In the genomic region with DNA sequence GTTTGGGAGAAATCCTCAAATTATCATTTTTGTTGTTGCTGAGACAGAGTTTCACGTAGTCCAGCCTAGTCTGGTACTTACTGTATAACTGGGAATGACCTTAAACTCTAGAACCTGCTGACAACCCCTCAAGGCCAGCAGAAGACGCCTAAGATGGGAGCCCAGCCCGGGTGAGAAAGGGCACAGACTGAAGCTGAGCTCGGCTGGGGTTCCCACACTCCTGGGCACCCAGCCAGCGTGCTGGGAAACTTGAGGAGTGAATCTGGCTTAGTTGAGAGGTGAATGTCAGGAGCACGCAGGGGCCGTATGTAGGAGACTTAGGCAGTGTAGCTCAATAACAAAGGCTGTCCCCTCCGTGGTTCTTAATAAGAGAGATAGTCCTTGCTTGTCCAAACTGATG, we compare ENCODE assay signal across 26 mouse cellular contexts. TPM values are rescaled to one million over a fixed set of nuclear protein-coding genes. Genes with fewer than 3 reads are reported as not detected.
DNase-seq lines count a peak whose midpoint lies in the region; ATAC-seq and TF ChIP-seq lines count a peak whose summit lies in the region.
"Had no signal": no experiment of that assay in that cellular context is flagged by ENCODE, and none has a peak within 500 bp of the region (broad histone marks: within the 10 kb centered on the region; RNA-seq: fewer than 3 reads in every experiment).

No protein-coding gene starts in this region.

- WGBS in heart, embryonic 11.5 days (ENCODE audit: insufficient replicate concordance): 58% methylated on average over 8 of the region's 8 CpGs

- no peak overlapping the region for H3K9ac ChIP-seq in heart, embryonic 11.5 days (ENCODE audit: low read depth, low read length)
- no peak overlapping the region for H3K9ac ChIP-seq in CH12.LX (ENCODE audit: insufficient read depth, low read depth)
- H3K9ac ChIP-seq: embryonic facial prominence, embryonic 13.5 days; liver, embryonic 12.5 days; lung, embryonic 15.5 days; midbrain, embryonic 12.5 days had no signal

- H3K4me3 ChIP-seq in heart, embryonic 11.5 days (ENCODE audit: low read depth, low read length): no peak overlapping the region
- H3K4me3 ChIP-seq in CH12.LX (replicated peaks in 1 of 3; ENCODE audit: low read depth in 2 of 3, low read length in 2 of 3, poor library complexity in 1 of 3): no peak overlapping the region
- H3K4me3 ChIP-seq: embryonic facial prominence, embryonic 13.5 days; liver, embryonic 12.5 days; lung, embryonic 15.5 days; midbrain, embryonic 12.5 days had no signal

- no peaks in the 10 kb centered on the region for H3K79me2 ChIP-seq in CH12.LX (replicated peaks; ENCODE audit: control insufficient read depth, extremely low read depth, insufficient read depth, poor library complexity, severe bottlenecking)

- peak; percentile 31 for DNase-seq in adrenal gland, postnatal 10 days
- DNase-seq in adrenal gland, adult 8-10 months: no peak
- DNase-seq in heart, adult 11 months: peak; percentile 55
- peak; percentile 8 for DNase-seq in left cerebral cortex, postnatal 4 days
- DNase-seq in left cerebral cortex, adult 8-10 months (ENCODE audit: low spot score in 2 of 2): no peak
- no peak for DNase-seq in CH12.LX (ENCODE audit: extremely low read depth)
- DNase-seq: adrenal gland, adult 2 months; cerebellum, adult 2 months; right cerebral cortex, postnatal 14 days; thymus, postnatal 36 days had no signal

- no peak for TF ChIP-seq POLR2A in CH12.LX (IDR thresholded peaks at IDR 0.05; ENCODE audit: low read depth, low read length)

- TF ChIP-seq RAD21 in CH12.LX (IDR thresholded peaks at IDR 0.05; ENCODE audit: low read depth, low read length): no peak

- H3K27ac ChIP-seq in heart, embryonic 11.5 days (ENCODE audit: low read depth, low read length): no peak overlapping the region
- no peak overlapping the region for H3K27ac ChIP-seq in CH12.LX (ENCODE audit: insufficient read depth, low read depth)
- H3K27ac ChIP-seq: embryonic facial prominence, embryonic 13.5 days; liver, embryonic 12.5 days; lung, embryonic 15.5 days; midbrain, embryonic 12.5 days; stomach, postnatal 0 days had no signal

- TF ChIP-seq EP300 in CH12.LX (IDR thresholded peaks at IDR 0.05; ENCODE audit: low read length): no peak

- H3K9me3 ChIP-seq in heart, embryonic 11.5 days (replicated peaks; ENCODE audit: control insufficient read depth, low read length): no peaks in the 10 kb centered on the region
- no peaks in the 10 kb centered on the region for H3K9me3 ChIP-seq in CH12.LX (replicated peaks; ENCODE audit: low read length)
- H3K9me3 ChIP-seq: embryonic facial prominence, embryonic 13.5 days; liver, embryonic 12.5 days; lung, embryonic 15.5 days; midbrain, embryonic 12.5 days had no signal

- TF ChIP-seq CTCF in CH12.LX (conservative IDR thresholded peaks at IDR 0.05 in 1 of 2, IDR thresholded peaks at IDR 0.05 in 1 of 2; ENCODE audit: low read depth in 2 of 2, low read length in 2 of 2): no peak

- no peak for ATAC-seq in heart, embryonic 11.5 days (replicated peaks; ENCODE audit: insufficient number of reproducible peaks, low FRiP score, low TSS enrichment)
- ATAC-seq in monocyte, adult 5-6 weeks (replicated peaks; ENCODE audit: insufficient number of reproducible peaks, low FRiP score, low TSS enrichment, poor library complexity, severe bottlenecking): no peak
- ATAC-seq: CD4-positive, CD25-positive, alpha-beta regulatory T cell, adult 4 months; liver, embryonic 12.5 days had no signal

- no peaks in the 10 kb centered on the region for H3K27me3 ChIP-seq in heart, embryonic 11.5 days (ENCODE audit: control insufficient read depth, insufficient read depth, low read length)
- H3K27me3 ChIP-seq in CH12.LX (replicated peaks): no peaks in the 10 kb centered on the region
- H3K27me3 ChIP-seq: embryonic facial prominence, embryonic 13.5 days; liver, embryonic 12.5 days; lung, embryonic 15.5 days; midbrain, embryonic 12.5 days had no signal

- no peaks in the 10 kb centered on the region for H3K36me3 ChIP-seq in heart, embryonic 11.5 days (ENCODE audit: control insufficient read depth, insufficient read depth, low read length)
- no peaks in the 10 kb centered on the region for H3K36me3 ChIP-seq in CH12.LX (replicated peaks in 1 of 2; ENCODE audit: control insufficient read depth in 1 of 2, insufficient read depth in 1 of 2, low read length in 1 of 2)
- H3K36me3 ChIP-seq: embryonic facial prominence, embryonic 13.5 days; liver, embryonic 12.5 days; lung, embryonic 15.5 days; midbrain, embryonic 12.5 days had no signal

- no peaks in the 10 kb centered on the region for H3K4me1 ChIP-seq in heart, embryonic 11.5 days (ENCODE audit: control insufficient read depth, insufficient read depth, low read length)
- peaks cover 0 to 10% of the 10 kb centered on the region in 2 experiments; a peak in 2 of 4 replicates for H3K4me1 ChIP-seq in CH12.LX (ENCODE audit: control insufficient read depth in 1 of 2, insufficient read depth in 2 of 2)
- H3K4me1 ChIP-seq: liver, embryonic 12.5 days; lung, embryonic 15.5 days had no signal

- in situ Hi-C loops in CH12.LX (cut with MboI; ENCODE audit: low pct_ligation_motif_present, low pct_unique_long_range_greater_than_20kb, low sequenced_read_pairs): no loop called here

- dilution Hi-C loops in CH12.LX (cut with MboI; ENCODE audit: extremely low pct_ligation_motif_present, extremely low pct_unique_long_range_greater_than_20kb, low sequenced_read_pairs): no loop called here

- no peak overlapping the region for H3K4me2 ChIP-seq in heart, embryonic 11.5 days
- H3K4me2 ChIP-seq in CH12.LX (ENCODE audit: insufficient read depth, low read depth, poor library complexity, severe bottlenecking): peak overlapping the region; percentile 77; the same call in 1 of the 2 replicates
- H3K4me2 ChIP-seq: embryonic facial prominence, embryonic 13.5 days; liver, embryonic 12.5 days; lung, embryonic 15.5 days; midbrain, embryonic 12.5 days had no signal

- intact Hi-C loops in left cerebral cortex, postnatal 4 days (cut with DNase I): no loop called here

TF ChIP-seq in CH12.LX, 34 proteins besides CTCF, POLR2A, EP300 and RAD21:
- no peak for TF ChIP-seq CHD1 (IDR thresholded peaks at IDR 0.05; ENCODE audit: low read depth, low read length)
- no peak for TF ChIP-seq UBTF (IDR thresholded peaks at IDR 0.05; ENCODE audit: low read depth, low read length)
- TF ChIP-seq ZC3H11A (IDR thresholded peaks at IDR 0.05; ENCODE audit: low read depth, low read length): no peak
- no peak for TF ChIP-seq ETS1 (conservative IDR thresholded peaks at IDR 0.05; ENCODE audit: low read depth, low read length)
- TF ChIP-seq MAX (IDR thresholded peaks at IDR 0.05; ENCODE audit: low read length): no peak
- TF ChIP-seq SMC3 (IDR thresholded peaks at IDR 0.05; ENCODE audit: low read depth, low read length): no peak
- TF ChIP-seq JUND (conservative IDR thresholded peaks at IDR 0.05; ENCODE audit: low read depth, low read length): no peak
- no peak for TF ChIP-seq BHLHE40 (IDR thresholded peaks at IDR 0.05; ENCODE audit: low read depth, low read length)
- no peak for TF ChIP-seq ZNF384 (IDR thresholded peaks at IDR 0.05; ENCODE audit: low read depth, low read length)
- TF ChIP-seq ZKSCAN1 (IDR thresholded peaks at IDR 0.05; ENCODE audit: borderline replicate concordance, low read depth, low read length): no peak
- TF ChIP-seq TCF12 (IDR thresholded peaks at IDR 0.05; ENCODE audit: low read depth, low read length): no peak
- TF ChIP-seq HCFC1 (IDR thresholded peaks at IDR 0.05; ENCODE audit: low read depth, low read length): no peak
- no peak for TF ChIP-seq RCOR1 (conservative IDR thresholded peaks at IDR 0.05; ENCODE audit: low read depth, low read length)
- TF ChIP-seq ELF1 (IDR thresholded peaks at IDR 0.05; ENCODE audit: low read depth, low read length): no peak
- no peak for TF ChIP-seq MXI1 (IDR thresholded peaks at IDR 0.05; ENCODE audit: low read depth, low read length)
- no peak for TF ChIP-seq USF1 (IDR thresholded peaks at IDR 0.05; ENCODE audit: low read depth, low read length)
- TF ChIP-seq TBP (conservative IDR thresholded peaks at IDR 0.05; ENCODE audit: low read depth, low read length): no peak
- no peak for TF ChIP-seq USF2 (conservative IDR thresholded peaks at IDR 0.05; ENCODE audit: low read depth, low read length)

RNA-seq across cellular contexts. Expression of gene Gm10663, which starts 12.9 kb away (rescaled TPM):
- not detected for total RNA-seq in adrenal gland, postnatal 10 days (2021)
- total RNA-seq in adrenal gland, adult 8-10 months (2022): not detected
- not detected in 2 replicates for polyA plus RNA-seq in heart, embryonic 11.5 days (2014; fragmentation: Nextera tagmentation; extraction: Ambion mirVana)
- total RNA-seq in left cerebral cortex, postnatal 4 days (2021): not detected
- total RNA-seq in left cerebral cortex, adult 8-10 months (2022): not detected
- total RNA-seq in CH12.LX (2012; rRNA removed) (not detected in 2 replicates), CH12.LX (2014; rRNA removed) (not detected in 2 replicates)
- polyA plus RNA-seq in CH12.LX (2012; ENCODE audit: insufficient read length, low read depth): not detected in 2 replicates
- not detected in 3 replicates for total RNA-seq in monocyte, adult 5-6 weeks (2017)
- total RNA-seq: adrenal gland, adult 2 months; hematopoietic stem cell, adult 5-6 weeks; layer of hippocampus, postnatal 14 days; left cerebral cortex, postnatal 14 days; MEL had no signal
- polyA plus RNA-seq: adrenal gland, adult 2 months; CD4-positive, CD25-positive, alpha-beta regulatory T cell, adult 4 months; cerebellum, adult 2 months; cortical plate, adult 2 months; embryonic facial prominence, embryonic 13.5 days; gonadal fat pad, adult 2 months; heart, embryonic 14.5 days; large intestine, adult 2 months; liver, embryonic 12.5 days; lung, embryonic 15.5 days; midbrain, embryonic 12.5 days; stomach, postnatal 0 days had no signal

RNA-seq across cellular contexts. Expression of gene BC030870, which starts 41.7 kb away (rescaled TPM):
- not detected for total RNA-seq in adrenal gland, postnatal 10 days (2021)
- total RNA-seq in adrenal gland, adult 8-10 months (2022): not detected
- polyA plus RNA-seq in heart, embryonic 11.5 days (2014; fragmentation: Nextera tagmentation; extraction: Ambion mirVana): not detected in 2 replicates
- not detected for total RNA-seq in left cerebral cortex, postnatal 4 days (2021)
- not detected for total RNA-seq in left cerebral cortex, adult 8-10 months (2022)
- total RNA-seq in CH12.LX (2012; rRNA removed) (not detected in 2 replicates), CH12.LX (2014; rRNA removed) (not detected in 2 replicates)
- polyA plus RNA-seq in CH12.LX (2012; ENCODE audit: insufficient read length, low read depth): not detected in 2 replicates
- total RNA-seq in monocyte, adult 5-6 weeks (2017): not detected in 3 replicates
- total RNA-seq: adrenal gland, adult 2 months; hematopoietic stem cell, adult 5-6 weeks; layer of hippocampus, postnatal 14 days; left cerebral cortex, postnatal 14 days; MEL had no signal
- polyA plus RNA-seq: adrenal gland, adult 2 months; CD4-positive, CD25-positive, alpha-beta regulatory T cell, adult 4 months; cerebellum, adult 2 months; cortical plate, adult 2 months; embryonic facial prominence, embryonic 13.5 days; gonadal fat pad, adult 2 months; heart, embryonic 14.5 days; liver, embryonic 12.5 days; midbrain, embryonic 12.5 days had no signal

RNA-seq across cellular contexts. Expression of gene Apela, which starts 50.6 kb away (rescaled TPM):
- not detected for total RNA-seq in adrenal gland, postnatal 10 days (2021)
- not detected for total RNA-seq in adrenal gland, adult 8-10 months (2022)
- 22.2 and 26.3 TPM in 2 replicates for polyA plus RNA-seq in heart, embryonic 11.5 days (2014; fragmentation: Nextera tagmentation; extraction: Ambion mirVana)
- total RNA-seq in left cerebral cortex, postnatal 4 days (2021): under 1 TPM in 1 of 2 experiments, not detected in 1; 0.56 TPM
- total RNA-seq in left cerebral cortex, adult 8-10 months (2022): not detected
- total RNA-seq in CH12.LX (2012; rRNA removed): not detected in 2 replicates
- not detected in 2 replicates for total RNA-seq in CH12.LX (2014; rRNA removed)
- not detected in 2 replicates for polyA plus RNA-seq in CH12.LX (2012; ENCODE audit: insufficient read length, low read depth)
- total RNA-seq in monocyte, adult 5-6 weeks (2017): not detected in 3 replicates
- total RNA-seq: adrenal gland, adult 2 months; hematopoietic stem cell, adult 5-6 weeks; left cerebral cortex, postnatal 14 days; MEL had no signal
- polyA plus RNA-seq: adrenal gland, adult 2 months; CD4-positive, CD25-positive, alpha-beta regulatory T cell, adult 4 months; cerebellum, adult 2 months; cortical plate, adult 2 months; gonadal fat pad, adult 2 months; large intestine, adult 2 months had no signal

Comparison
In these comparisons a context has a peak if more than half of its experiments do, and no peak if none do; other contexts are left out.
1. DNase-seq: peak in adrenal gland, postnatal 10 days (single experiment), heart, adult 11 months (single experiment) and left cerebral cortex, postnatal 4 days (single experiment); none in adrenal gland, adult 8-10 months (single experiment), left cerebral cortex, adult 8-10 months (0 of 2) and CH12.LX (single experiment).